Mouse (Mus musculus) adrenal gland, postnatal 25 days (tissue): ENCODE measurements around the gene Olfr112. TPM values are rescaled to one million over a fixed set of nuclear protein-coding genes. Genes with fewer than 3 reads are reported as not detected.
"Not testable (repeated sequence)": the region's sequence is repeated elsewhere in the genome, so short reads cannot be mapped to it uniquely, and the experiment has no call there.

Experiments used
- DNase-seq: peaks from one replicate; pipeline ENCODE4 v3.0.0; 2021; ENCODE audit warnings: mixed read lengths
- long read RNA-seq: library from polyadenylated mRNA; stranded (forward); transcript quantifications from one replicate; pipeline ENCODE4 v2.0.0, GENCODE M21; 2021
- total RNA-seq: library from RNA; stranded (reverse); gene quantifications from 2 replicates; pipeline ENCODE4 v1.2.3, GENCODE M21; 2021

Olfr112 gene
- total RNA-seq: not detected in 2 replicates
- long read RNA-seq: 0 reads

GRCm38 (mm10) chr17:37569351-37569750, at the start of gene Olfr112:
TSS of gene Olfr112 (minus strand) at chr17:37569451.
- DNase-seq: no peak

GRCm38 (mm10) chr17:37592643-37593042, 23.4 kb upstream of the Olfr112 start, which contains the start of gene Olfr114:
TSS of gene Olfr114 (minus strand) at chr17:37592743.
- no peak for DNase-seq

- no peak for DNase-seq
These were observed 8.3 kb upstream of the Olfr112 start, which contains the start of gene Olfr113 for GRCm38 (mm10) chr17:37577563-37577962. TSS of gene Olfr113 (minus strand) at chr17:37577663.

- DNase-seq: no peak
These were observed 10.2 kb downstream of the Olfr112 start for GRCm38 (mm10) chr17:37558913-37559615.

GRCm38 (mm10) chr17:37543800-37544435, 25.3 kb downstream of the Olfr112 start:
- DNase-seq: no peak

- DNase-seq: no peak
These were observed 27.7 kb downstream of the Olfr112 start for GRCm38 (mm10) chr17:37541454-37542119.

- DNase-seq: not testable (repeated sequence)
These were observed 30.8 kb downstream of the Olfr112 start for GRCm38 (mm10) chr17:37538416-37538815.

- no peak for DNase-seq
These were observed 34.1 kb downstream of the Olfr112 start for GRCm38 (mm10) chr17:37535173-37535572.

- DNase-seq: not testable (repeated sequence)
These were observed 43.8 kb downstream of the Olfr112 start for GRCm38 (mm10) chr17:37525427-37525826.

GRCm38 (mm10) chr17:37524612-37525011, 44.6 kb downstream of the Olfr112 start:
- not testable (repeated sequence) for DNase-seq

Other genes with a start within 250 kb of the Olfr112 start
- gene Olfr103, start 229.8 kb downstream of the Olfr112 start, total RNA-seq: not detected in 2 replicates
- gene Olfr104-ps, start 209.9 kb downstream of the Olfr112 start, total RNA-seq: not detected in 2 replicates
- not detected in 2 replicates for gene Olfr105-ps, start 190.4 kb downstream of the Olfr112 start, total RNA-seq
- gene Olfr106-ps, start 179.1 kb downstream of the Olfr112 start, total RNA-seq: not detected in 2 replicates
- not detected in 2 replicates for gene Olfr107, start 170.2 kb downstream of the Olfr112 start, total RNA-seq
- not detected in 2 replicates for gene Olfr108, start 124.0 kb downstream of the Olfr112 start, total RNA-seq
- gene Olfr109, start 110.5 kb downstream of the Olfr112 start, total RNA-seq: not detected in 2 replicates
- gene H2-M2, start 85.9 kb downstream of the Olfr112 start, total RNA-seq: not detected in 2 replicates
- gene Olfr110, start 77.0 kb downstream of the Olfr112 start, total RNA-seq: not detected in 2 replicates
- 0.39 TPM in 1 of 2 replicates, not detected in the other for gene Olfr111, start 61.4 kb downstream of the Olfr112 start, total RNA-seq
- gene Olfr113, start 8.2 kb upstream of the Olfr112 start, total RNA-seq: not detected in 2 replicates
- not detected in 2 replicates for gene Olfr114, start 23.3 kb upstream of the Olfr112 start, total RNA-seq
- gene Olfr115, start 57.7 kb upstream of the Olfr112 start, total RNA-seq: not detected in 2 replicates
- not detected in 2 replicates for gene Olfr116, start 57.7 kb upstream of the Olfr112 start, total RNA-seq
- gene Olfr117, start 94.3 kb upstream of the Olfr112 start, total RNA-seq: not detected in 2 replicates
- gene Olfr118, start 97.5 kb upstream of the Olfr112 start, total RNA-seq: not detected in 2 replicates
- not detected in 2 replicates for gene Olfr119, start 127.1 kb upstream of the Olfr112 start, total RNA-seq
- gene Olfr120, start 152.4 kb upstream of the Olfr112 start, total RNA-seq: not detected in 2 replicates
- gene Olfr121, start 179.4 kb upstream of the Olfr112 start, total RNA-seq: not detected in 2 replicates
- not detected in 2 replicates for gene Olfr122, start 199.2 kb upstream of the Olfr112 start, total RNA-seq
- gene Olfr123, start 224.1 kb upstream of the Olfr112 start, total RNA-seq: not detected in 2 replicates
- gene Olfr124, start 230.4 kb upstream of the Olfr112 start, total RNA-seq: not detected in 2 replicates